Mouse (Mus musculus) induced T-regulatory cell, adult 2 months (primary cell): ENCODE data around the gene Hist1h4f.
A peak's percentile ranks its signal among the peaks of the same experiment; 100 is the strongest.
"Not testable (repeated sequence)": the region's sequence is repeated elsewhere in the genome, so short reads cannot be mapped to it uniquely, and the experiment has no call there.

Source experiments
- DNase-seq: peaks from one replicate; pipeline ENCODE4 v3.0.0-alpha.2; 2012; ENCODE audit warnings: low read depth

Hist1h4f gene

DNA sequence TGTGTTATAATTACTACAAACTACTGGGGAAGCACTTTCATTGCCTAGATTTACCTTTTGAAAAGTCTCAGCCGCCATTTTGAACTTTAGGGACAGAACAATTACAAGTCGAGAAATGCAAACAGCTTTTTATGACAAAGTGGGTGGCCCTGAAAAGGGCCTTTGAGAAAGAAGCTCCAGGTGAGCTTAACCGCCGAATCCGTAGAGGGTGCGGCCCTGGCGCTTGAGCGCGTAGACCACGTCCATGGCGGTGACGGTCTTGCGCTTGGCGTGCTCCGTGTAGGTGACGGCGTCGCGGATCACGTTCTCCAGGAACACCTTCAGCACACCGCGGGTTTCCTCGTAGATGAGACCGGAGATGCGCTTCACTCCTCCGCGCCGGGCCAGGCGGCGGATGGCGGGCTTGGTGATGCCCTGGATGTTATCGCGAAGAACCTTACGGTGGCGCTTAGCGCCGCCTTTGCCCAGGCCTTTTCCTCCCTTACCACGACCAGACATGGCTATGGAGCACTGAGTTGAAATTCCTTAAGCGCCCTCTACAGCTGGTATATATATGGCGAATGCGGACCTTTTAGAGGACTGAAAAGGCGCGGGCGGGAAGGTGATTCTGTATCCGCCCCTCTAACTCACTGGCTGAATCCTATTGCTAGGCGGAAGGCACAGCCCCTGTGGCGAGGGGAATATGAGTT, at the start of gene Hist1h4f:
TSS of gene Hist1h4f (minus strand) at position 503 of the 689 bp plus-strand sequence.
- DNase-seq, result peak; percentile 93

- peak; percentile 93 for DNase-seq
These were observed 46.5 kb upstream of the Hist1h4f start for GRCm38 (mm10) chr13:23597957-23598356.

DNA sequence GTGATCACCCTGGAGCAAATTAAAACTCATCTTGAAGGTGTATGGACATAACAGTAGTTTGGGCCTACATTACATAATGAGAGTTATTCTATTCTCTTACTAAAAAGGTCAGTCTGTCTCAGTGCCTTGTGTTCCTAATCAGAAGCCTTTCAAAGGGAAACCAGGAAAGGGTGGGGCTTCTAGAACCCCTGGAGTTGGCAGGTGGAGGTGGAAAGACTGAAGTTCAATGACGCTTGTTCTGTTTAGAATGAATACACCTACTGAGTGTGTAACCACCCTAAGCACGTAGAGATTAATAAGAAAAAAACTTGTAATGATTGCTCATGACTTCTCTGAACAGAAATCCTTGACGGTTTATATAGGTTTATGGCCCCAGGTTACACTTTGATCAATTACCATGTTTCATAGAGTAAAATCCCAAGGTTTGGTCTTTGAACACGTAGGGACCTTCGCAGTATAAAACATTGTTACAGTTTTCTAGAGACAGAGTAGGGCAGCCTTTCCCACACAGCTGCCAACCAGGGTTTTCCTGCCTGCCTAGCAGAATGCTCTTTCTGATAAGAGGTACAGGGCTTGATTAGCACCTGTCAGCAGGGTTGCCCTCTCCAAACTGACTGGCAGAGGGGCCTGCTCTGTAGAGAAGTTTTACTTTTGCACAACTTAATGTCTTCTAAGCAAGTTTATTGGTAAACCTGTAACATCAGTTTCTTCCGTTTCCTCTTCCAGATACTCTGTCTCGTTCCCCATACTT, 44.3 kb upstream of the Hist1h4f start:
- DNase-seq, result no peak

DNA sequence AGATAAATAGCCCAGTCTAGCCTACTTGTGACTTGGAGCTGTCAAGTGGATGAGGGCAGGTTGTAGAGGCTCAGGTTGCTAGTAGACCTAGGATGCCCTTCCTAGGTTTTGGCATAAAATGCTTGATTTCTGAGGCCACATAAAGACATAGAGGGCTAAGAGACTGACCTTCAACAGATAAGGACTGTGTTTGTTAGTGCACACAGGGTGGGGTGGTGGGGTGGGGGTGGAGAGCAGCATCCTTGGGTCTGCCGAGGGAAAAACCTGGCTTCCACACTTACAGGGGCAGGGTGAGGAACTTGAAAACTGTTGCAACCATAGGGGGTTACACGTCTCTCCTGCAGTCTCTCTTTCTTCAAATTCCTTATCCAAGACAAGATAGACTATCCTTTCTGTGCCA, 43.7 kb upstream of the Hist1h4f start:
- no peak for DNase-seq

DNA sequence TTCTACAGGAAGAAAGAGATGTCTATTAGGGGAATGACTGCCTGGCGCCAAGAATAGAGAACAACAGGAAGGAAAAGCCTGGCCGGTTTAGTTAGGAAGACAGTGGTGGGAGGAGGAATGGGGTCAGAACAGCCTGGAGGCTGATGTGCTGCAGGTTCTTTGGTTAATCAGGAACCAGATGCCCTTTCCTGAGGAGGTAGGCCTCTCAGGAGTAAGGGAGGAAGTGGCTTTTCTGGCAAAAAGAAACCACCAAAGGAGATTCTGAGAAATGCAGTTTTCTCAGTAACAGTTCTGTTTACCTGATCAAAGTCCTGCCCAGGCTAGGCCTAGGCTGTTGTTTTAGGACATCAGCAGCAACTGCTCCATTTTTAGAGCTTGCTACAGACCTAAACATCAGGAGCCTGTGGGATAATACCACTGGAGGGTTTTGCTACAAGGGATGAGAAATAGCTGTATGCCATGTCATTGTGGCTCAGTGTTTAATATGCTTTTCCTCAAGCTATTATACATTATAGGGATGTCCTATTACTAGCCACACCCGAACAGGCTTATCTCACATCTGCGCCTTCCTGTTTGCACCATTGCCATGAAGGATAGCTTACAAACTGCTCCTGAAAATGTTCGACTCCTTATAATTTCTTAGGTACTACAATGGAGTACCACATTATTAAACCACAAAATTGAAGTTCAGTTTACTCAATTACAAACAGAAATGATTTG, 41.8 kb upstream of the Hist1h4f start:
- peak; percentile 48 for DNase-seq

- no peak for DNase-seq
These were observed 41.2 kb upstream of the Hist1h4f start for GRCm38 (mm10) chr13:23592614-23593013.

- DNase-seq, result not testable (repeated sequence)
These were observed 40.4 kb upstream of the Hist1h4f start for GRCm38 (mm10) chr13:23591886-23592285.

DNA sequence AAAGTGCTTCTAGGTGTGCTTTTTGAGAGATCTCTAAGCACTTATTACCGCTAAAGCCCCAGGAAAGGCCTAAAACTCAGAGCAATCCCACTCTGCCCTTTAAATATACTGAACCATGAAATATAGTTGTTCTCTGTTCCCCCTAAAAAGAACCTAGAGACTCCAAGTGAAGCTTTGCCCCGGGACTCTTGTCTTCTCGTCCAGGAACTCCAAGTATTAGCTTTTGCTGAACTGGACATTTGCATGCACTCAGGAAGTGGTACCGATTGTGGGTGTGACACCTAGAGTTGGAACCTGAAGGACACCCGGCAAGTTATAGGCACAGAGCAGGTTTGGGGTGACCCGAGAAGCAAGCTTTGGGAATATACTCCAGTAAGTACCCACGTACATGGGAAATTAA, 39.8 kb upstream of the Hist1h4f start:
- DNase-seq, result no peak

DNA sequence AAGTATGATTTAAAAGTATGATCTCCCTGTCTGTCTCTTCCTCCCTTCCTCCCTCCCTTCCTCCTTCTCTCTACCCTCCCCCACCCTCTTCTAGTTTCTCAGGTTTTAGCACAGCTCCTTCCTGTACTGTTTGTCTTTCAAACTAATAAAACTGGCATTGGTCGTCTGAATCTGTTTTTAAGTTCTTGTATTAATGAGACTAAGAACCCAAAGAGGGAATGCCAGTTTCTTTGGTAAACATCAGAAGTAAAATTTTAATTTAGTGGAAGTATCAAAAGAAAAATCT, 35.4 kb upstream of the Hist1h4f start:
- peak; percentile 58 for DNase-seq

DNA sequence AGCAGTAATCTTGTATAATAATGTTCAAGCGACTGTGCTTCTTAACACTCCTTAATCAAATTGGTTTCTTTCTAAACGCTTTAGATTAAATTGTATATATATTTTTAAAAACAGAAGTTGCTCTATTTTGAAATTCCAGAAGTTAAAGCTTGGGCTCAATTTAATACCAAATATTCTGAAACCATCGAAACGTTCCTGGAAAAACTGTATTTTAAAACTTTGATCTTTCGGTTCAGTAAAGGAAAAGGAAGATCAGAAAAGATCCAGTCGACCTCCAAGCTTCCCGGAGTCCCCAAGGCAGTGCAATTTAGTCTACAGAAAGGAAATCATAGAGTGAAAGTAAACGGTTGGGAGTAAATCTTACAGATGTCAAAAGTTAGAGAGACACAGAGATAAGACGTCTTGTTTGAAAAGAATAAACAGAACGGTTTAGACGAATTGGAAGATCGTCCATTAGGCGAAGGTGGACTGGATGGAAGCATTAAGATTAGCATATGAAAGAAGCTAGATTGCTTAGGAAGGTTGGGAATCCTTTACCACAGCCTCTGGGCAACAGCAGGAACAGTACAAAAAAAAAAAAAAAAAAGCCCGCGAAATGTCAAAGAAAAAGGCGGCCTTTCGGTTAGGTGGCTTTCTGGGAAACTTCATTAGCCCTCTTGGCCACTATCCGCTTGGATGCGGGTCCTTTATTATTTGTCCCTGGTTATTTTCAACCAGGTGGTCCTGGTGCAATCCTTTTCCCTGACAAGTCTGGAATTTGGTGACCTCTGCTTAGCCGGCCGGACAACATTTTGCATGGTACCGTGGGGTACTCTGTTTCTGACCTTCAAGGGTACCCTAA, 34.9 kb upstream of the Hist1h4f start:
- DNase-seq, result no peak

GRCm38 (mm10) chr13:23585442-23586098, 34.1 kb upstream of the Hist1h4f start:
- peak; percentile 94 for DNase-seq

DNA sequence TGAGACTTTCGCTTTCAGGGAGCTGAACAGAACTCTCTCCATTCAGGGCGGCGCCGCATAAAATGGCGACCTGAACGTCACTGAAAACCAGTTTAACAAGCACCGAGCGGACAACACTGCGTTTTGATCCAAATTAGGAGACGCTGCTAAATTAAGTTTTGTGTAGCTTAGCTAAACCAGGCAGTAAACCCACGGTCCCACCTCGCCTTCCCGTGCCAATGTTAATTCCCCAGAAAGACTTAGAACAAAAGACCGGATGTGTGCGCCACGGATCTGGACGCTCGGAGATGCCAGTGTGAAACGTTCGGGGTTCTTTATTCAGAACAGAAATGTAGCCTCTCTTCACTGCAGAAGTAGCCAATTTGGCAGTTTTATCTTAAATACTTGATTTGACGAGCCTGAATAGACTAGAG, 33.6 kb upstream of the Hist1h4f start:
- peak; percentile 91 for DNase-seq

GRCm38 (mm10) chr13:23584331-23584730, 32.9 kb upstream of the Hist1h4f start:
- DNase-seq, result no peak

DNA sequence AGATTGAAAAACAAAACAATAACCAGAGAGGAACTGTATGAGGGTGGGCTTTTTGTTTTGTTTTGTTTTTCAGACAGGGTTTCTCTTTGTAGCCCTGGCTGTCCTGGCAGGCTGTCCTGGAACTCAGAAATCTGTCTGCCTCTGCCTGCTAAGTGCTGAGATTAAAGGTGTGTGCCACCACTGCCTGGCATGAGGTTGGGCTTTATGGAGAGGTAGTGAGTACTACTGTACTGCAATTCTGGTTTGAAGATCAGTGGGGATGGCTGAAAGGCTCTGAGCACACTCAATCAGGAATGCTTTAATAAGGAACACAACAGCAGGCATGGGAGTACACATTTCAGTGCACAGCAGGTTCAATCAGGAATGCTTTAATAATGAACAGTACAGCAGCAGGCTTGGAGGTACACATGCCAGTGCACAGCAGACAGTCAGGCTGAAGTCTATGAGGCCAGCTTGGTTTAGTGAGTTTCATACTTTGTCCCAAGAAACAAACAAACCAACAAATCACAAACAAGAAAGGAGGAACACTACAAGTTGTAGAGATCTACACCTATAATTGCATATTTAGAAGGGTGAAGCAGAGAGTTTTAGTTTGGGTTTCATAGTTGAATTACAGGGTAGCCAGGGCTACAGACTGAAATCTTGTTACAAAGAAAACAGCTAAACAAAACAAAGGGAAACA, 32.1 kb upstream of the Hist1h4f start:
- DNase-seq, result peak; percentile 47

- peak; percentile 29 for DNase-seq
These were observed 31.0 kb upstream of the Hist1h4f start for GRCm38 (mm10) chr13:23582219-23583056.

- DNase-seq, result peak; percentile 95
These were observed 30.2 kb upstream of the Hist1h4f start, which contains the start of gene Hist1h4d for GRCm38 (mm10) chr13:23581408-23582218. Gene Hist1h4d, plus strand, starts transcription at chr13:23581598.

DNA sequence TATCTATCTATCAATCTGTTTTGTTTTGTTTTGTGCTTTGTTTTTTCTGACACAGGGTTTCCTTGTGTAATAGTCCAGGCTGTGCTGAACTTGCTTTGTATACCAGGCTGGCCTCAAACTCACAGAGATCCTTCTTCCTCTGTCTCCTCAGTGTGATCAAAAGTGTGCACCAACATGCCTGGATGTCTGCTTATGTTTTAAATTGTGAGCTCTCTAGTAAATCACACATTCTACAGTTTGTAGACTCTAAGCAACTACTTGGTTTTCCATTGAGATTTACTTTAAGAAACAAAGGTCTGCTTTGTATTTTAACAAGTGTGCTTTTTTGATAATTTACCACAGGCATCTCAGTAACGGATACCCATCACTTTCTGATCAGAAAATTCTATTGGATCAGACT, 26.4 kb upstream of the Hist1h4f start:
- no peak for DNase-seq

DNA sequence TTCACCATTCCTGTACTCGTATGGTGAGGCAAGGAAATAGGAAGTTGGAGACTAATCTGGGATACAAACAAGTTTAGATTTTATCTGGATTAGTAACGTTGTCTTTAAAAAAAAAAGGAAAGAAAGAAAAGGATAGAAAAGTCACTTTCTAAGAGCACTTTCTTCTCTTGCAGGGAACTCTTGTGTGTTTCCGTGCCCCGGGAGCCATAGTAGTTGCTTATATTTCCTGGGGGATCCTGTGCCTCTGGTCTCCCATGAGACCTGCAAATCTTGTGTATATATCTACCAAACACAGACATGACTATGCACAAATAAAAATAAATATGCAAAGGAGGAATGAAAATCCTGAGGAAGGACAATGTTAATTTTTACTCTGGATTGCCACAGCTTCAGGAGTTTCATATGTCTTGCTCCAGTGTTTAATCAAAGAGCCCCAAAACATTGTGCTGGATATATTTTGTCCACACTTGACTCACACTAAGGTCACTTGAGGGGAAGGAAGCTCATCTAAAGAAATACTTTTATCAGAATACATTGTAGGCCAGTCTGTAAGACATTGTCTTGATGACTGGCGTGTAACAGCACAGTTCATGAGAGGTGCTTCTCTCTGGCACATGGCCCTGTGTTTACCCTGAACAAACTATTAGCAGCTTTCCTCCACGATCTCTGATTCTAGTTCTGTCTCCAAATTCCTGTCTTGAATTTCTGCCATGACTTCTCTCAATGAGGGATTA, 25.6 kb upstream of the Hist1h4f start:
- no peak for DNase-seq
